Mouse (Mus musculus) gonadal fat pad, adult 2 months (tissue): Measurements from ENCODE around the gene Dnaic2. TPM values are rescaled to one million over a fixed set of nuclear protein-coding genes. Genes with fewer than 3 reads are reported as not detected.

Source experiments
- DNase-seq: peaks from one replicate; pipeline ENCODE4 v3.0.0-alpha.2; 2012; ENCODE audit warnings: low read depth
- polyA plus RNA-seq: library from polyadenylated mRNA; depleted of rRNA; stranded (reverse); fragments of >200 nt; gene quantifications from 2 replicates; pipeline ENCODE4 v1.2.3, GENCODE M21; 2012; rRNA removed

The Dnaic2 gene
- polyA plus RNA-seq, 1 experiment: 1.6 TPM

DNA sequence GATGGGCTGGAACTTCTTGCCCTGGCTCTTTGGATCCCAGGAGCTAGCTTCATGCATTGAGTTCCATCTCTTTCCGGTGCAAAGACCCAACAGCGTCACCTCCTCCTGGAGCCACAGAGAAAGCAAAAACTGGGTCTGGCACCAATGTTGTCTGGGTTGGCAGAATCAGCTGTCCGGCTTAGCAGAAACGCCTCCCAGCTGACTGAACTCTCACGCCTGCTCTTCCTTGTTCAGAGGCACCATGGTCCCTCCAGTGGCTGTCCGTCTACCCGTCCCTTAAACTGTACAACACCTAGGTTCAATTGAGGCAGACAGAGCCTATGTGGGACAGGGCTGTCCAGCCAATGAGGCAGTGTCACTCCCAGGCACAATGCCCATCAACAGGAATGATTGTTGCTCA is 70.0 kb downstream of the Dnaic2 start:
- DNase-seq: no peak

DNA sequence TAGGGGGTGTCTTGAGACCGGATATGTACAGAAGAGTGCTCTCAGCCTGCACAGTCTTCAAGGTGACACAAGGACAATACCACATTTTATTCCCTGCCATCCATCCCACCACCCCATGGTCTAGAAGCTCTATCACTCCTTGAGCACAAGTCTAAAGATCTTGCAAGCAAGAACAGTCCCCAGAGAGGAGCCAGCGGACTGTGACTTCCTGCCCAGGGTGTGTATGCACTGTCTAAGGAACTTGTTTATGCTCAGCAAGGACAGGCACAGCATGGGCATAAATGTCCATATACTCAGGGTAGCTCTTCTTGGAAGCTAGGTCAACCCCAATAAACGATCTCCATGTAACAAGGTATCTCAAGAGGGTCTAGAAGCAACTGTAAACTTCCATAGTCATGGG is 70.8 kb downstream of the Dnaic2 start:
- no peak for DNase-seq

DNA sequence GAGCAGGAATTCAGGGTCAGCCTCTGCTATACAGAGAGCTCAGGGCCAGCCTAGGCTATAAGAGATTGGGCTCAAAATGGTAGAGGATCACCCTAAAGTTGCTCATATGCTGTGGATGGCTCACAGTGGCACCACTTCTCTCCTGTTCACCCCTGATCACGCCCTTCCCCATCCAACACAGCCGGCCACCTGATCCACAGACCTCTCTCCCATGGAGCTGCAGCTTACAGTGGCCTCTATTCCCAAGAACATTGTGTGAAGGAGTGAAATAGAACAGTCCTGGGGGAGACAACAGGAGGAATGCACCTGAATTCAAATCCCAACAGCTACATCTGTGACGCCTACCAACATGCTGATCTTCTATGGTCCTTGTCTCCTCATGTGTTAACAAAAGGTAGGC is 71.4 kb downstream of the Dnaic2 start, which contains the start of gene Gpr142:
Gene Gpr142, plus strand, starts transcription at position 301 of the 400 bp plus-strand sequence.
- DNase-seq: no peak

- DNase-seq: no peak
Observed at GRCm38 (mm10) chr11:114801906-114802305, 74.7 kb downstream of the Dnaic2 start.

DNA sequence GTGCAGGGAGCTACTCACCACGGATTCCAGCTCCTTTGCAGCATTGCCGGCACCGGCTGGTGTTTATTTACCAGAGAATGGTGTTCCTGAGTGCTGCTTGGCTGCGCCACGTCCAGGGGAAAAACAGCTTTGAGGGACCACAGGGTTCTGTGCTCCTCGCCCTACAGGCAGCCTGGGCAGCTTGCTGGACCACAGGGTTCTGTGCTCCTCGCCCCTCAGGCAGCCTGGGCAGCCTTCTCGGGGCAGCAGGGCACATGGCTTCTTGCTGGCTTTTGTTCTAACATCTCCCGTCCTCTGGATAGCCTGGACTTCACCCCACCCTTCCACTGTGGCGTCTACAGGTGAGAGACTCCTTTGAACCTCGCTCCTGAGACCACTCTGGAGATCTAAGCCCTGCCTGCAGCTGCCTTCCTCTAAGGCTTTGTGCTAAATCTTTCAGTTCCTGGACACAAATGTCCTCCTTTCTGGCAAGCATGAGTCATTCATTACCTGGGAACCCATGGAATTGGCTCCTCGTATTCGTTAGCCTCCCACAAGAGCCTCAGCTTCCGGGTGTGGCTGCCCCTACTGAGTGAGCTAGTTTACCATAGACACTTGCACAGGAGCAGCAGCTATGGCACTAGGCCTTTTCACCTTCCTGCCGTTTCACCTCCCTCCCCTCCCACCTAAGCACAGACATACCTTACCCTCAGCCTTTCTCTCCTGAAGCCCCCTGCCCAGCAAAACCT is 75.5 kb downstream of the Dnaic2 start:
- DNase-seq: no peak

DNA sequence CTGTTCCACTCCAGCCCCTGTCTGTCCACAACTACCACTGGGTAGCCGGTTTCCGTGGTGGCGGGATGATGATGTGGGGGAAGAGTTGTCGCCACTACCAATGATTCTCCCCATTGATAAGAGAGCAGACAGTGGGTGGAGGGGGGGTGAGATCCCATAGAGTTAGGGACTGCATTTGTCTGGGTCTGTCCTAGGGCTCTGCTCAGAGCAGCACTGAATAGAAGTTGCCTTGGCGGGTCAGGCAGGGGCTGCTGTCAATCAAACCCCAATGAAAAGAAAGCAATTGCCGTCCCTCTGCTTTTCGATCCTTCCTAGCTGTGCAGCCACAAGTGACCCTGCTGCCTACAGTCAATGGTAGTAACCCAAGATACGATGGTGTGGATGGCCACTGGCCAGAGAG is 76.8 kb downstream of the Dnaic2 start:
- DNase-seq: no peak

DNA sequence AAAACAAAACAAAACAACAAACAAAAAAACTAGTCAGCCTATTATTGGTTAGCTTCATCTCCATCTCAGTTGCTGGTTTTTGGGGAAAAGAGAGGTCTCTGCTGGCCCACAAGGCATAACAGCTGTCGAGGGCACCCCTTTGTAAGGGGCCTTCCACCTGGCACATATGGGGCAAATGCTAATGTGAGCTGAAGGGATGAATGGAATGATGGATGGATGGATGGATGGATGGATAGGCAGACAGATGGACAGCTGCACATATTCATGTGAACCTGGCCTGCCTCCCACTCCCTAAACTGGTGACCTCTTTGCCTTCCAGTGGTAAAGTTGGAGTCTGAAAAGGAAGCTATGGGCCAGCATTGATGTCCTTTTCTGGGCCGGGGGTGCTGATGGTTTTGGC is 79.8 kb downstream of the Dnaic2 start:
- DNase-seq: no peak

Other genes starting within 250 kb of the Dnaic2 start
- 621 and 723 TPM in 2 replicates for gene Rpl38, start 58.9 kb upstream of the Dnaic2 start, polyA plus RNA-seq
- 26.9 and 40.8 TPM in 2 replicates for gene Ttyh2, start 52.0 kb upstream of the Dnaic2 start, polyA plus RNA-seq
- gene Kif19a, start 38.0 kb downstream of the Dnaic2 start, polyA plus RNA-seq: 1.3 and 1.5 TPM in 2 replicates
- gene Btbd17, start 68.5 kb downstream of the Dnaic2 start, polyA plus RNA-seq: 4.5 and 8.2 TPM in 2 replicates
- gene Gpr142, start 71.5 kb downstream of the Dnaic2 start, polyA plus RNA-seq: 0.90 and 3.6 TPM in 2 replicates
- gene Gprc5c, start 123.7 kb downstream of the Dnaic2 start, polyA plus RNA-seq: 93.0 and 119 TPM in 2 replicates
- 4.1 and 5.6 TPM in 2 replicates for gene Cd300a, start 162.6 kb downstream of the Dnaic2 start, polyA plus RNA-seq
- 1.6 and 3.7 TPM in 2 replicates for gene Cd300lb, start 207.0 kb downstream of the Dnaic2 start, polyA plus RNA-seq
- gene Cd300c, start 241.7 kb downstream of the Dnaic2 start, polyA plus RNA-seq: 0.22 and 0.26 TPM in 2 replicates